Mouse (Mus musculus) hindbrain, embryonic 15.5 days (tissue): Measurements from ENCODE around the gene Sh3rf1. TPM values are rescaled to one million over a fixed set of nuclear protein-coding genes. Genes with fewer than 3 reads are reported as not detected.
"Not testable (repeated sequence)": the region's sequence is repeated elsewhere in the genome, so short reads cannot be mapped to it uniquely, and the experiment has no call there.

Source experiments
- ATAC-seq: fragments of 200-750 bp; cut with Nextera tagmentation; 2 replicates; pipeline ENCODE4 v1.8.0; 2017; ENCODE audit warnings: low read depth, moderate number of reproducible peaks, moderate TSS enrichment; ENCODE audit not compliant: low FRiP score
- H3K27ac ChIP-seq: fragments of 300-500 bp; sonication (generic); replicated peaks from 2 replicates; pipeline ENCODE4 v1.5.1; 2015; ENCODE audit warnings: mild to moderate bottlenecking, inconsistent platforms
- H3K27me3 ChIP-seq: fragments of 300-500 bp; sonication (generic); 2 replicates; pipeline ENCODE4 v1.6.1; 2015; ENCODE audit warnings: control low read depth, inconsistent platforms
- H3K36me3 ChIP-seq: fragments of 300-500 bp; sonication (generic); 2 replicates; pipeline ENCODE4 v1.6.1; 2015; ENCODE audit warnings: control low read depth, inconsistent platforms
- H3K4me1 ChIP-seq: fragments of 300-500 bp; sonication (generic); replicated peaks from 2 replicates; pipeline ENCODE4 v1.6.1; 2015; ENCODE audit warnings: control low read depth, inconsistent platforms
- H3K4me2 ChIP-seq: fragments of 300-500 bp; sonication (generic); 2 replicates; pipeline ENCODE4 v1.6.1; 2015; ENCODE audit warnings: moderate library complexity, mild to moderate bottlenecking, inconsistent platforms
- H3K4me3 ChIP-seq: fragments of 300-500 bp; sonication (generic); 2 replicates; pipeline ENCODE4 v1.5.1; 2015; ENCODE audit warnings: mild to moderate bottlenecking, inconsistent platforms
- H3K9ac ChIP-seq: fragments of 300-500 bp; sonication (generic); 2 replicates; pipeline ENCODE4 v1.6.1; 2015; ENCODE audit warnings: inconsistent platforms
- H3K9me3 ChIP-seq: fragments of 300-500 bp; sonication (generic); 2 replicates; pipeline ENCODE4 v1.6.1; 2016; ENCODE audit warnings: control low read depth, inconsistent platforms
- WGBS: fragments of 180-500 bp; shearing (Covaris S2); methylation state at CpG from one replicate; pipeline ENCODE4 v1.1.7; 2015; 5-methylcytosine and 5-hydroxymethylcytosine counted together
- polyA plus RNA-seq: library from polyadenylated mRNA; unstranded; fragments of >200 nt; fragmentation: Nextera tagmentation; extraction: Ambion mirVana; gene quantifications from 2 replicates; pipeline ENCODE4 v1.2.1, GENCODE M21; 2015

Sh3rf1 gene
- polyA plus RNA-seq, 1 experiment from 2014 or later, result 28.0 TPM

GRCm38 (mm10) chr8:61397755-61398154 is 174.1 kb downstream of the Sh3rf1 start:
- H3K4me3 ChIP-seq, result no peak overlapping the region
- H3K27me3 ChIP-seq, result no peaks in the 10 kb centered on the region
- 89% methylated on average over 7 of the region's 7 CpGs for WGBS
- H3K4me2 ChIP-seq, result no peak overlapping the region
- no peak overlapping the region for H3K9ac ChIP-seq
- ATAC-seq, result no peak
- no peaks in the 10 kb centered on the region for H3K9me3 ChIP-seq
- peaks cover 2% of the 10 kb centered on the region for H3K4me1 ChIP-seq
- no peaks in the 10 kb centered on the region for H3K36me3 ChIP-seq
- no peak overlapping the region for H3K27ac ChIP-seq

DNA sequence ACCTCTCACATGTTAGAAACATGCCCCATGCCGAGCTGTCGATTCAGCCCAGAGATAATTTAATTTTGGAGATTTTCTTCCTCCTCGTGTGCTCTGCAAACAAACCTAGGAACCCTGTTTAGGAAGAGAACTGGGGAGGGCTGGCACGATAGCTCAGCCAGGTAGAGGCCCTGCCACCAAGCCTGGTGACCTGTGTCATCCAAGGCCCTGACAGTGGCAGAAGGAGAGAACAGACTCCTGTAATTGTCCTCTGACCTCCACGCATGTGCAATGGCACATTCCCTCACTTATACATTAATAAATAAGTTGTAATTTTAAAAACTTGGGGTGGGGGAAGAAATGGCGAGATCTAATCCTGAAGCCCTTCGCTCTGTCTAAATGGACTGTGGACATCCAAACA is 179.2 kb downstream of the Sh3rf1 start:
- Histone ChIP-seq H3K27me3 (no peaks in the 10 kb centered on the region), H3K4me3 (no peak overlapping the region), H3K9ac (no peak overlapping the region), H3K4me1 (peaks cover 20% of the 10 kb centered on the region), H3K36me3 (no peaks in the 10 kb centered on the region), H3K27ac (peak overlapping the region; percentile 64), H3K9me3 (no peaks in the 10 kb centered on the region), H3K4me2 (no peak overlapping the region)
- peak; percentile 27; the same call in 1 of the 2 replicates for ATAC-seq
- 73% methylated on average over 7 of the region's 7 CpGs for WGBS

DNA sequence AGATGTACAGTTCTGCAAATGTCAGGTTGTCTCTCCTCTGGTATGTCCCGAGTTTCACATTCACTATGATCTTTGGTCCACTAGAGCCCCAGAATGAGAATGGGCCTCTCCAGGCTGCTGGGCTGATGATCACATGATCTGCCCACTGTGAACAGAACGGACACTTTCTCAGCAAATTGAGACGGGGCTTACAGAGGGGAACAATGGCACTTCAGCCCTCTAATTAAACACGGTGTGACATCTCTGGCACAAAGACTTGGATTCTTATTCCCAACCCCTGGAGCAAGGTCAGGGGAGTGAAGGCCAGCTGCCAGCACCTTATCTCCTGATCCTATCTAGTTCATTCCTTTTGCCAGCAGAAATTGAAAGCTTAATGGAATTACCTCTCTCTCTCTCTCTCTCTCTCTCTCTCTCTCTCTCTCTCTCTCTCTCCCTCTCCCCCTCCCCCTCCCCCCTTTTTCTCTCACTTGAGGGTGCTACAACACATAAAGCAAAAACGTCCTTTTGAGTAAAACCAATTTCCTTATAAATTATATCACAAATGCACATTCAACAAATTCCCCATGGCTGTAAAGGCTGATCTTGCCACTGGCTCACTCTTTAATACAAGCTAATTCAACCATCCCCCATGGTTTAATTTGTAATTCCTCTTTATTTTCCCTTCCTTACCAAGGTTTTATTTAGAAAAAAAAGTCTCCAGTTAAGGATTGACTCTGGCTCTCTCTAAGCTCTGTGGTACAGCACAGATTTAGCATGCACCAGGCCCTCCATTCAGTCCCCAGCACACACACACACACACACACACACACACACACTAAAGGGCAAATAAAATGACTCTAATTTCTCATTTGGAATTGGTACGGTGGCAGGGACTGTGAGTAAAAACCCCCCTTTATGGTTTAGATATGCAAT is 179.8 kb downstream of the Sh3rf1 start:
- H3K4me2 ChIP-seq, result 0 out of 2 replicates have a peak overlapping the region, but pooled peaks have one; percentile 6
- H3K27me3 ChIP-seq, result no peaks in the 10 kb centered on the region
- no peak overlapping the region for H3K9ac ChIP-seq
- ATAC-seq, result peak; percentile 69
- no peak overlapping the region for H3K4me3 ChIP-seq
- WGBS, result 5% methylated on average over 6 of the region's 6 CpGs
- H3K9me3 ChIP-seq, result no peaks in the 10 kb centered on the region
- H3K36me3 ChIP-seq, result no peaks in the 10 kb centered on the region
- peaks cover 20% of the 10 kb centered on the region for H3K4me1 ChIP-seq
- peak overlapping the region; percentile 64 for H3K27ac ChIP-seq

- ATAC-seq, result peak; percentile 52; the same call in 1 of the 2 replicates
- Histone ChIP-seq H3K4me3 (no peak overlapping the region), H3K4me1 (peaks cover 20% of the 10 kb centered on the region), H3K4me2 (no peak overlapping the region), H3K9ac (no peak overlapping the region), H3K27ac (peak overlapping the region; percentile 64), H3K36me3 (no peaks in the 10 kb centered on the region), H3K9me3 (no peaks in the 10 kb centered on the region), H3K27me3 (no peaks in the 10 kb centered on the region)
- 26% methylated on average over 3 of the region's 3 CpGs for WGBS
These were observed 180.5 kb downstream of the Sh3rf1 start for GRCm38 (mm10) chr8:61404178-61404560.

GRCm38 (mm10) chr8:61409081-61409480 is 185.4 kb downstream of the Sh3rf1 start:
- Histone ChIP-seq H3K4me1 (peaks cover 5% of the 10 kb centered on the region), H3K4me3 (no peak overlapping the region), H3K36me3 (no peaks in the 10 kb centered on the region), H3K4me2 (no peak overlapping the region), H3K27me3 (no peaks in the 10 kb centered on the region), H3K9me3 (no peaks in the 10 kb centered on the region), H3K27ac (no peak overlapping the region), H3K9ac (no peak overlapping the region)
- WGBS, result 85% methylated on average over 4 of the region's 4 CpGs
- no peak for ATAC-seq

DNA sequence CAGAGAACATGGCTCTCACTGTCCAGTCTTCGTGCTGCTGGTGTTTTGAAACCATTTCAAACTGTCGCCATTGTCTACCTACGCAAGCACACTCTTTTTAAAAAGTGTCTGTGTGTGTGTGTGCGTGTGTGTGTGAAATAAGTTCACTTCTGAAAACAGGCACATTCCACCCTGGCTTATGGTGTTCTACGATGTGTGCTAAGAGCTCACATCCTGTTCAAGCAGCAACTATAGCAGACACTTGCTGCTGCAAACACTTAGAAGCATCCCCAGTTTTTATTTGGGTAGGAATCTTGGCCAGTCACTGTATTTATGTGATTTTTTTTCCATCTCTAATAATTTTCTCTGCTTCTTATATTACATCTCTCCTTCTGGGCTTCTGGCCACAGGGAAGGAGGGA is 186.0 kb downstream of the Sh3rf1 start:
- not testable (repeated sequence) for H3K27ac ChIP-seq, ATAC-seq
- 85% methylated on average over 5 of the region's 5 CpGs for WGBS

GRCm38 (mm10) chr8:61419521-61419920 is 195.8 kb downstream of the Sh3rf1 start:
- Histone ChIP-seq H3K27ac (no peak overlapping the region), H3K9me3 (no peaks in the 10 kb centered on the region)
- 79% methylated on average over 3 of the region's 3 CpGs for WGBS

More for the DNA sequence above, 186.0 kb downstream of the Sh3rf1 start:
- H3K4me2 ChIP-seq, H3K27me3 ChIP-seq, H3K4me1 ChIP-seq, H3K9me3 ChIP-seq, H3K36me3 ChIP-seq, H3K9ac ChIP-seq, H3K4me3 ChIP-seq: not testable (repeated sequence)

DNA sequence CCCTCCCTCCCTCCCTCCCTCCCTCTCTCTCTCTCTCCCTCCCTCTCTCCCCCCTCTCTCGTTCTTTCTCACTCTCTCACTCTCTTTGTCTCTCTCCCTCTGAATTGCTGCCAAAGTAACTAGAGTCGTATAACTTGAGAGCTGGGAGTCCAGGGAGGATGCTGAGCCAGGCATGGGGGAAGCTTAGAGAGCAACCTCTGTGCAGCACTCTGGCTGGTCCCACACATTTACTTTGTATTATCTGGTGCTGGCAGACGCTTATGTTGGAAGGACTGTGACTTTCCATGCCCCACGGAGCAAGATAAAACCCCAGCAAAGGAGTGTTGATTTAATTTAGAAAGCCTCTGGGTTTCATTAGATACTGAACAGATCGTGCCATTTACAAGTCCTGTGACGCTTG is 196.5 kb downstream of the Sh3rf1 start:
- Histone ChIP-seq H3K4me2 (no peak overlapping the region), H3K4me1 (peaks cover 22% of the 10 kb centered on the region), H3K4me3 (no peak overlapping the region), H3K27me3 (no peaks in the 10 kb centered on the region), H3K27ac (no peak overlapping the region), H3K36me3 (no peaks in the 10 kb centered on the region), H3K9ac (no peak overlapping the region), H3K9me3 (no peaks in the 10 kb centered on the region)
- 18% methylated on average over 5 of the region's 6 CpGs for WGBS
- 0 out of 2 replicates have a peak, but pooled peaks have one; percentile 36 for ATAC-seq

More at GRCm38 (mm10) chr8:61419521-61419920, 195.8 kb downstream of the Sh3rf1 start:
- no peak overlapping the region for H3K4me2 ChIP-seq
- H3K36me3 ChIP-seq, result no peaks in the 10 kb centered on the region
- H3K4me3 ChIP-seq, result no peak overlapping the region
- peaks cover 22% of the 10 kb centered on the region for H3K4me1 ChIP-seq
- no peak for ATAC-seq
- H3K27me3 ChIP-seq, result no peaks in the 10 kb centered on the region
- no peak overlapping the region for H3K9ac ChIP-seq

GRCm38 (mm10) chr8:61421606-61422005 is 197.9 kb downstream of the Sh3rf1 start:
- H3K4me3 ChIP-seq, result no peak overlapping the region
- peaks cover 22% of the 10 kb centered on the region for H3K4me1 ChIP-seq
- H3K27me3 ChIP-seq, result no peaks in the 10 kb centered on the region
- ATAC-seq, result no peak
- H3K27ac ChIP-seq, result no peak overlapping the region
- 72% methylated on average over 11 of the region's 11 CpGs for WGBS
- no peaks in the 10 kb centered on the region for H3K9me3 ChIP-seq
- H3K36me3 ChIP-seq, result no peaks in the 10 kb centered on the region
- no peak overlapping the region for H3K9ac ChIP-seq
- no peak overlapping the region for H3K4me2 ChIP-seq

DNA sequence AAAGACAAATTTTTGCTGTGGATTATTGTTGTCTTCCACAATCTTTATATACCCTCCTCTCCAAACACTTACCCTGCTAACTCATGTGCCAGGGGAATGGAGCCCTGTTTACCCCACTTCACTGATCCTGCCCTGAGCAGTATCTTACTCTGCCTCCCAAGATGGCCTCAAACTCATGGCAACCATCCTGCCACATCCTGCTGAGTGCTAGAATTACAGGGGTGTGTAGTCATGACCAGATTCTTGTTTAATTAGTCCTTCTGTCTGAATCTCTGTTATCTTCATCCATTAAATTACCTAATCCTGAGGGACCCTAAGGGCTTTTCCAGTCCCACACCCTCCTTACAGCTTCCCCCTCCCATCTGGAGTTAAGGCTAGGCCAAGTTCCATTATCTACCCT is 201.5 kb downstream of the Sh3rf1 start:
- no peak for ATAC-seq

DNA sequence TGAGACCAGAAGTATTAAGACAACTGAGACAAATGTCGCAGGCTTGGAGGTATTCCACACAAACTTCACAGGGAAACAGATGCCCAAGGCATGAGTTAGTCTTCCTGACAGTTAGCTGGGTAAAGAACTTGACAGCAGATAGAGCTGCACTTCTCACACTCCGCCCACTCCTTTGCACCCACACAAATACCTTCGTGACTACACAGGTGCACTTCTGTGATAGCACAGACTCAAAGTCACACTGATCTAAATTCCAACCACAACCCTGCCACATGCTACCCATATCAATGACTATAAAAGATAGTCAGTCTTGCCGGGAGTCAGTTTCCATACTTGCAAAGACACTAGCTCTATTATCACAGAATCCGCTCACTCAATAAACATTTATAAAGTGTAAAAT is 202.4 kb downstream of the Sh3rf1 start:
- Histone ChIP-seq H3K9me3 (no peaks in the 10 kb centered on the region), H3K4me2 (no peak overlapping the region), H3K36me3 (no peaks in the 10 kb centered on the region), H3K27ac (no peak overlapping the region), H3K9ac (no peak overlapping the region), H3K27me3 (no peaks in the 10 kb centered on the region), H3K4me1 (0 out of 2 replicates have a peak, but pooled peaks cover 6% of the 10 kb centered on the region), H3K4me3 (no peak overlapping the region)
- no peak for ATAC-seq
- 90% methylated on average over 5 of the region's 5 CpGs for WGBS

More for the DNA sequence above, 201.5 kb downstream of the Sh3rf1 start:
- no peaks in the 10 kb centered on the region for H3K9me3 ChIP-seq
- H3K27me3 ChIP-seq, result no peaks in the 10 kb centered on the region
- H3K27ac ChIP-seq, result no peak overlapping the region
- H3K9ac ChIP-seq, result no peak overlapping the region
- peaks cover 15% of the 10 kb centered on the region for H3K4me1 ChIP-seq
- H3K4me3 ChIP-seq, result no peak overlapping the region
- H3K4me2 ChIP-seq, result no peak overlapping the region
- H3K36me3 ChIP-seq, result no peaks in the 10 kb centered on the region

DNA sequence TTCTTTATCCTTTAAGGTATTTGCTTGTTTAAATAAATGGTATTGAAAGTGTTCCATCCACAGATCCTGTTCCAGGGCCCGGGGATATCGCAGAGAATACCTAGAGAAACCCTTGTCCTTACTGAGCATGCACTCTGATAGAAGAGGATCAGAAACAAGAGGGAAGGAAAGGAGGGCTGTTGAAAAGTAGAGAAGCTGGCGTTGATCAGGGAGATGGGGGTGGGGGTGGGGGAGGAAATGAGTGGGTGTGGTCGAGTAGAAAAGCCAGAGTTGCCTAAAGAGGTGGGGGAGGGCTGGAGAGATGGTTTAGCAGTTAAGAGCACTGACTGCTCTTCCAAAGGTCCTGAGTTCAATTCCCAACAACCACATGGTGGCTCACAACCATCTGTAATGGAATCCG is 203.0 kb downstream of the Sh3rf1 start:
- Histone ChIP-seq H3K36me3 (no peaks in the 10 kb centered on the region), H3K9me3 (no peaks in the 10 kb centered on the region), H3K4me3 (no peak overlapping the region), H3K9ac (no peak overlapping the region), H3K4me2 (no peak overlapping the region), H3K27me3 (no peaks in the 10 kb centered on the region), H3K4me1 (0 out of 2 replicates have a peak, but pooled peaks cover 3% of the 10 kb centered on the region), H3K27ac (no peak overlapping the region)
- WGBS, result 75% methylated on average over 5 of the region's 5 CpGs
- no peak for ATAC-seq
